Mouse (Mus musculus): ENCODE measurements around the gene Tasp1. TPM values are rescaled to one million over a fixed set of nuclear protein-coding genes. Genes with fewer than 3 reads are reported as not detected.
A peak's percentile ranks its signal among the peaks of the same experiment; 100 is the strongest.

Tasp1 gene
- total and polyA plus RNA-seq, 3 experiments, result 17.0 to 31.5 TPM; not detected in 1

GRCm38 (mm10) chr2:139891405-139892089 is 175.1 kb downstream of the Tasp1 start:
- no peak overlapping the region for H3K4me3 ChIP-seq (ENCODE audit: control insufficient read depth in 1 of 2, insufficient read depth in 1 of 2, low read depth in 2 of 2, low read length in 2 of 2)
- H3K36me3 ChIP-seq (ENCODE audit: control insufficient read depth in 1 of 2, insufficient read depth in 2 of 2, low read length in 2 of 2), result no peaks in the 10 kb centered on the region; a peak in 2 of 4 replicates
- no peaks in the 10 kb centered on the region for H3K27me3 ChIP-seq (ENCODE audit: control insufficient read depth in 1 of 2, insufficient read depth in 2 of 2, low read length in 2 of 2)
- H3K4me1 ChIP-seq (ENCODE audit: control insufficient read depth in 1 of 2, insufficient read depth in 2 of 2, low read length in 2 of 2), result no peaks in the 10 kb centered on the region
- H3K79me2 ChIP-seq (ENCODE audit: control insufficient read depth, insufficient read depth, low read length, poor library complexity), result no peaks in the 10 kb centered on the region
- TF ChIP-seq ZKSCAN1 (IDR thresholded peaks at IDR 0.05; ENCODE audit: low read depth, low read length) (no peak), POLR2A (IDR thresholded peaks at IDR 0.05; ENCODE audit: control insufficient read depth in 1 of 2, insufficient read depth in 1 of 2, low read depth in 1 of 2, low read length in 2 of 2, poor library complexity in 1 of 2) (no peak), ZNF384 (IDR thresholded peaks at IDR 0.05; ENCODE audit: low read depth, low read length) (no peak), UBTF (IDR thresholded peaks at IDR 0.05; ENCODE audit: borderline replicate concordance, insufficient read depth, low read depth, low read length) (no peak), USF2 (IDR thresholded peaks at IDR 0.05; ENCODE audit: borderline replicate concordance in 1 of 2, insufficient read depth in 1 of 2, low read depth in 1 of 2, low read length in 2 of 2) (no peak), MEF2A (IDR thresholded peaks at IDR 0.05; ENCODE audit: extremely low read depth, insufficient replicate concordance, low read depth, low read length, poor library complexity, severe bottlenecking) (no peak), GATA1 (IDR thresholded peaks at IDR 0.05; ENCODE audit: low read depth, low read length) (no peak)
- H3K9ac ChIP-seq (ENCODE audit: control insufficient read depth, low read depth, low read length, poor library complexity, severe bottlenecking), result no peak overlapping the region
- no peak overlapping the region for H3K27ac ChIP-seq (ENCODE audit: control insufficient read depth, low read depth, low read length)
- no peaks in the 10 kb centered on the region for H3K9me3 ChIP-seq (replicated peaks; ENCODE audit: insufficient read depth, low read length)
- DNase-seq (ENCODE audit: low read depth, low spot score), result peak; percentile 2

- H3K27ac ChIP-seq (ENCODE audit: control insufficient read depth, low read depth, low read length), result no peak overlapping the region
- H3K4me1 ChIP-seq (ENCODE audit: control insufficient read depth in 1 of 2, insufficient read depth in 2 of 2, low read length in 2 of 2), result no peaks in the 10 kb centered on the region
- TF ChIP-seq MAFK (IDR thresholded peaks at IDR 0.05; ENCODE audit: borderline replicate concordance, low read depth, low read length) (no peak), BHLHE40 (IDR thresholded peaks at IDR 0.05; ENCODE audit: borderline replicate concordance, low read depth, low read length) (no peak), MYB (IDR thresholded peaks at IDR 0.05; ENCODE audit: low read depth, low read length) (no peak)
- H3K9ac ChIP-seq (ENCODE audit: control insufficient read depth, low read depth, low read length, poor library complexity, severe bottlenecking), result no peak overlapping the region
- no peak overlapping the region for H3K4me3 ChIP-seq (ENCODE audit: control insufficient read depth in 1 of 2, insufficient read depth in 1 of 2, low read depth in 2 of 2, low read length in 2 of 2)
- no peaks in the 10 kb centered on the region for H3K27me3 ChIP-seq (ENCODE audit: control insufficient read depth in 1 of 2, insufficient read depth in 2 of 2, low read length in 2 of 2)
- H3K36me3 ChIP-seq (ENCODE audit: control insufficient read depth in 1 of 2, insufficient read depth in 2 of 2, low read length in 2 of 2), result peaks cover 0 to 8% of the 10 kb centered on the region in 2 experiments; a peak in 2 of 4 replicates
- no peak for DNase-seq (ENCODE audit: low read depth, low spot score)
- H3K9me3 ChIP-seq (replicated peaks; ENCODE audit: insufficient read depth, low read length), result no peaks in the 10 kb centered on the region
- H3K79me2 ChIP-seq (ENCODE audit: control insufficient read depth, insufficient read depth, low read length, poor library complexity), result no peaks in the 10 kb centered on the region
Measured at GRCm38 (mm10) chr2:139884264-139884637, 182.4 kb downstream of the Tasp1 start.

- Histone ChIP-seq H3K9me3 (replicated peaks; ENCODE audit: insufficient read depth, low read length) (no peaks in the 10 kb centered on the region), H3K79me2 (ENCODE audit: control insufficient read depth, insufficient read depth, low read length, poor library complexity) (no peaks in the 10 kb centered on the region), H3K4me1 (ENCODE audit: control insufficient read depth in 1 of 2, insufficient read depth in 2 of 2, low read length in 2 of 2) (no peaks in the 10 kb centered on the region), H3K4me3 (ENCODE audit: control insufficient read depth in 1 of 2, insufficient read depth in 1 of 2, low read depth in 2 of 2, low read length in 2 of 2) (no peak overlapping the region), H3K36me3 (ENCODE audit: control insufficient read depth in 1 of 2, insufficient read depth in 2 of 2, low read length in 2 of 2) (peaks cover 0 to 8% of the 10 kb centered on the region in 2 experiments; a peak in 2 of 4 replicates), H3K27ac (ENCODE audit: control insufficient read depth, low read depth, low read length) (no peak overlapping the region), H3K27me3 (ENCODE audit: control insufficient read depth in 1 of 2, insufficient read depth in 2 of 2, low read length in 2 of 2) (no peaks in the 10 kb centered on the region), H3K9ac (ENCODE audit: control insufficient read depth, low read depth, low read length, poor library complexity, severe bottlenecking) (no peak overlapping the region)
- TF ChIP-seq USF2 (IDR thresholded peaks at IDR 0.05; ENCODE audit: borderline replicate concordance in 1 of 2, insufficient read depth in 1 of 2, low read depth in 1 of 2, low read length in 2 of 2) (no peak), USF1 (IDR thresholded peaks at IDR 0.05; ENCODE audit: low read depth, low read length) (no peak), MYB (IDR thresholded peaks at IDR 0.05; ENCODE audit: low read depth, low read length) (no peak), ETS1 (IDR thresholded peaks at IDR 0.05; ENCODE audit: low read depth, low read length) (no peak), MYC (IDR thresholded peaks at IDR 0.05; ENCODE audit: low read depth, low read length) (no peak), RCOR1 (IDR thresholded peaks at IDR 0.05; ENCODE audit: low read depth, low read length) (no peak), NRF1 (IDR thresholded peaks at IDR 0.05; ENCODE audit: insufficient read depth, low read depth, low read length, poor library complexity, severe bottlenecking) (no peak)
- no peak for DNase-seq (ENCODE audit: low read depth, low spot score)
Measured at GRCm38 (mm10) chr2:139883581-139884263, 182.9 kb downstream of the Tasp1 start.
